Mouse (Mus musculus): ENCODE results near the gene Slc46a1.

GRCm38 (mm10) chr11:78421201-78422009 is 44.1 kb upstream of the Slc46a1 start:
- TF ChIP-seq HCFC1 (IDR thresholded peaks at IDR 0.05; ENCODE audit: low read depth, low read length) (no peak), MAX (IDR thresholded peaks at IDR 0.05; ENCODE audit: low read length) (no peak), USF2 (conservative IDR thresholded peaks at IDR 0.05; ENCODE audit: low read depth, low read length) (no peak), EP300 (IDR thresholded peaks at IDR 0.05; ENCODE audit: low read length) (no peak), RCOR1 (conservative IDR thresholded peaks at IDR 0.05; ENCODE audit: low read depth, low read length) (no peak), MAFK (IDR thresholded peaks at IDR 0.05; ENCODE audit: insufficient replicate concordance, low read length) (no peak), CTCF (conservative IDR thresholded peaks at IDR 0.05 in 1 of 2, IDR thresholded peaks at IDR 0.05 in 1 of 2; ENCODE audit: low read depth in 2 of 2, low read length in 2 of 2) (no peak), POLR2A (IDR thresholded peaks at IDR 0.05; ENCODE audit: low read depth, low read length) (no peak), ZC3H11A (IDR thresholded peaks at IDR 0.05; ENCODE audit: low read depth, low read length) (no peak), SMC3 (IDR thresholded peaks at IDR 0.05; ENCODE audit: low read depth, low read length) (no peak), TBP (conservative IDR thresholded peaks at IDR 0.05; ENCODE audit: low read depth, low read length) (no peak)

Measured in CH12.LX (cell line).